18 mouse cellular contexts compared by ENCODE assay signal in genomic region chr14:122730921-122731551, GRCm38 (mm10).
"Had no signal": no experiment of that assay in that cellular context is flagged by ENCODE, and none has a peak within 500 bp of the region (broad histone marks: within the 10 kb centered on the region; RNA-seq: fewer than 3 reads in every experiment).

No protein-coding gene starts in this region.

- H3K9ac ChIP-seq: liver, embryonic 13.5 days; liver, postnatal 0 days; neural tube, embryonic 15.5 days had no signal

- H3K27me3 ChIP-seq: liver, embryonic 13.5 days; neural tube, embryonic 15.5 days had no signal

- H3K36me3 ChIP-seq: liver, embryonic 13.5 days; neural tube, embryonic 15.5 days had no signal

- H3K4me3 ChIP-seq: liver, embryonic 13.5 days; myocyte; neural tube, embryonic 15.5 days had no signal

- H3K9me3 ChIP-seq: liver, embryonic 13.5 days; neural tube, embryonic 15.5 days had no signal

- H3K4me2 ChIP-seq: liver, embryonic 13.5 days; neural tube, embryonic 15.5 days had no signal

- H3K27ac ChIP-seq: kidney, postnatal 0 days; liver, embryonic 13.5 days; macrophage; neural tube, embryonic 15.5 days had no signal

- H3K4me1 ChIP-seq: liver, embryonic 13.5 days; neural tube, embryonic 15.5 days had no signal

- DNase-seq: kidney, adult 9 months; kidney, postnatal 36 days; layer of hippocampus, adult 9-11 months; layer of hippocampus, postnatal 36 days; liver; liver, embryonic 13.5 days; liver, postnatal 0 days; midbrain, embryonic 14.5 days; retina, postnatal 1 day; right cerebral cortex, postnatal 4 days; spleen, adult 18-20 months; thymus, adult 18-20 months; thymus, postnatal 14 days had no signal

- ATAC-seq: liver, postnatal 0 days; lung, postnatal 0 days had no signal
